Mouse (Mus musculus) lung, adult 2 months (tissue): ENCODE measurements around the gene Mypop.

Experiments used
- CTCF ChIP-seq: fragments of 200-500 bp; IDR thresholded peaks from 2 replicates; pipeline ENCODE4 v1.5.1; 2011; ENCODE audit warnings: mild to moderate bottlenecking, low read length, control low read depth; ENCODE audit not compliant: insufficient read depth
- POLR2A ChIP-seq: fragments of 200-500 bp; IDR thresholded peaks from 2 replicates; pipeline ENCODE4 v1.6.1; 2011; ENCODE audit warnings: low read depth, mild to moderate bottlenecking, control low read depth, low read length, borderline replicate concordance; ENCODE audit errors: extremely low read depth

GRCm38 (mm10) chr7:18957569-18958383 lies 33.3 kb upstream of the Mypop start:
- TF ChIP-seq CTCF, result no peak
- no peak for TF ChIP-seq POLR2A
